23 mouse cellular contexts compared by ENCODE assay signal in genomic region chr14:90821309-90821708, GRCm38 (mm10).
"Had no signal": no experiment of that assay in that cellular context is flagged by ENCODE, and none has a peak within 500 bp of the region (broad histone marks: within the 10 kb centered on the region; RNA-seq: fewer than 3 reads in every experiment).

No protein-coding gene starts in this region.

- ATAC-seq: liver, embryonic 12.5 days; midbrain, embryonic 15.5 days had no signal

- H3K9ac ChIP-seq: limb, embryonic 13.5 days; liver, embryonic 12.5 days; liver, embryonic 15.5 days; lung, embryonic 15.5 days; midbrain, embryonic 12.5 days; midbrain, embryonic 15.5 days had no signal

- H3K4me3 ChIP-seq: layer of hippocampus, adult 2 months; limb, embryonic 10.5 days; limb, embryonic 13.5 days; liver, embryonic 12.5 days; liver, embryonic 15.5 days; lung, embryonic 15.5 days; midbrain, embryonic 12.5 days; midbrain, embryonic 15.5 days; myocyte had no signal

- H3K4me1 ChIP-seq: limb, embryonic 10.5 days; limb, embryonic 13.5 days; liver, embryonic 12.5 days; liver, embryonic 15.5 days; lung, embryonic 15.5 days; midbrain, embryonic 12.5 days; midbrain, embryonic 15.5 days had no signal

- H3K36me3 ChIP-seq: limb, embryonic 10.5 days; limb, embryonic 13.5 days; liver, embryonic 12.5 days; liver, embryonic 15.5 days; lung, embryonic 15.5 days; midbrain, embryonic 12.5 days; midbrain, embryonic 15.5 days had no signal

- H3K27ac ChIP-seq: kidney, postnatal 0 days; layer of hippocampus, adult 2 months; limb, embryonic 10.5 days; limb, embryonic 13.5 days; liver, embryonic 12.5 days; liver, embryonic 15.5 days; lung, embryonic 15.5 days; midbrain, embryonic 12.5 days; midbrain, embryonic 15.5 days; stomach, postnatal 0 days had no signal

- H3K27me3 ChIP-seq: limb, embryonic 13.5 days; liver, embryonic 12.5 days; liver, embryonic 15.5 days; lung, embryonic 15.5 days; midbrain, embryonic 12.5 days; midbrain, embryonic 15.5 days had no signal

- H3K4me2 ChIP-seq: limb, embryonic 13.5 days; liver, embryonic 12.5 days; liver, embryonic 15.5 days; lung, embryonic 15.5 days; midbrain, embryonic 12.5 days; midbrain, embryonic 15.5 days had no signal

- H3K9me3 ChIP-seq: limb, embryonic 10.5 days; limb, embryonic 13.5 days; liver, embryonic 12.5 days; liver, embryonic 15.5 days; lung, embryonic 15.5 days; midbrain, embryonic 12.5 days; midbrain, embryonic 15.5 days had no signal

- DNase-seq: kidney, postnatal 25 days; layer of hippocampus, adult 9-11 months; liver; lung, adult 18-20 months; lung, postnatal 10 days; lung, postnatal 4 days; right cerebral cortex, adult 18-20 months; right cerebral cortex, postnatal 14 days; right cerebral cortex, postnatal 4 days; thymus, adult 2 months; thymus, postnatal 14 days; thymus, postnatal 4 days had no signal
